Mouse (Mus musculus) thymus, postnatal 4 days (tissue): ENCODE data around the gene Ppa1.
"Not testable (repeated sequence)": the region's sequence is repeated elsewhere in the genome, so short reads cannot be mapped to it uniquely, and the experiment has no call there.

Source experiments
- DNase-seq: peaks from one replicate; pipeline ENCODE4 v3.0.0; 2021

The Ppa1 gene

GRCm38 (mm10) chr10:61647790-61648736 is at the start of gene Ppa1:
Ppa1 (plus strand) TSS chr10:61648552.
- DNase-seq: peak; percentile 88

GRCm38 (mm10) chr10:61599556-61600114 is 48.7 kb upstream of the Ppa1 start:
- no peak for DNase-seq

GRCm38 (mm10) chr10:61602283-61603033 is 45.9 kb upstream of the Ppa1 start:
- DNase-seq: peak; percentile 85

GRCm38 (mm10) chr10:61604376-61605065 is 43.8 kb upstream of the Ppa1 start:
- no peak for DNase-seq

- DNase-seq: not testable (repeated sequence)
Observed at GRCm38 (mm10) chr10:61605381-61605780, 43.0 kb upstream of the Ppa1 start.

- DNase-seq: peak; percentile 83
Observed at GRCm38 (mm10) chr10:61605851-61606250, 42.5 kb upstream of the Ppa1 start.

GRCm38 (mm10) chr10:61608233-61608632 is 40.1 kb upstream of the Ppa1 start:
- DNase-seq: no peak

GRCm38 (mm10) chr10:61610650-61611235 is 37.6 kb upstream of the Ppa1 start:
- peak; percentile 61 for DNase-seq

- no peak for DNase-seq
Observed at GRCm38 (mm10) chr10:61614311-61614710, 34.0 kb upstream of the Ppa1 start.

GRCm38 (mm10) chr10:61618528-61618927 is 29.8 kb upstream of the Ppa1 start:
- DNase-seq: no peak

GRCm38 (mm10) chr10:61621681-61622080 is 26.7 kb upstream of the Ppa1 start:
- DNase-seq: no peak

GRCm38 (mm10) chr10:61623874-61624273 is 24.5 kb upstream of the Ppa1 start:
- DNase-seq: not testable (repeated sequence)

GRCm38 (mm10) chr10:61624771-61625170 is 23.6 kb upstream of the Ppa1 start:
- DNase-seq: no peak

- peak; percentile 24 for DNase-seq
Observed at GRCm38 (mm10) chr10:61625381-61626257, 22.7 kb upstream of the Ppa1 start.

- DNase-seq: no peak
Observed at GRCm38 (mm10) chr10:61626551-61626950, 21.8 kb upstream of the Ppa1 start.

GRCm38 (mm10) chr10:61627195-61627937 is 21.0 kb upstream of the Ppa1 start:
- no peak for DNase-seq

- no peak for DNase-seq
Observed at GRCm38 (mm10) chr10:61627938-61628250, 20.5 kb upstream of the Ppa1 start.

GRCm38 (mm10) chr10:61632445-61632844 is 15.9 kb upstream of the Ppa1 start:
- no peak for DNase-seq

GRCm38 (mm10) chr10:61637055-61637454 is 11.3 kb upstream of the Ppa1 start:
- no peak for DNase-seq

GRCm38 (mm10) chr10:61640363-61640762 is 8.0 kb upstream of the Ppa1 start:
- no peak for DNase-seq

GRCm38 (mm10) chr10:61646557-61646956 is 1.8 kb upstream of the Ppa1 start:
- DNase-seq: no peak
